Mouse (Mus musculus) neural tube, embryonic 14.5 days (tissue): ENCODE data around the gene Gm5155. TPM values are rescaled to one million over a fixed set of nuclear protein-coding genes. Genes with fewer than 3 reads are reported as not detected.
"Not testable (repeated sequence)": the region's sequence is repeated elsewhere in the genome, so short reads cannot be mapped to it uniquely, and the experiment has no call there.

Experiments used
- ATAC-seq: fragments of 200-750 bp; cut with Nextera tagmentation; 2 replicates; pipeline ENCODE4 v1.8.0; 2017; ENCODE audit warnings: low read depth, mild to moderate bottlenecking, moderate TSS enrichment, moderate library complexity
- H3K27ac ChIP-seq: fragments of 300-500 bp; sonication (generic); 2 replicates; pipeline ENCODE4 v1.5.1; 2014; ENCODE audit warnings: low read depth, mild to moderate bottlenecking, control low read depth, low read length, moderate library complexity, mixed read lengths
- H3K27me3 ChIP-seq: fragments of 300-500 bp; sonication (generic); 2 replicates; pipeline ENCODE4 v1.6.1; 2014; ENCODE audit warnings: low read length; ENCODE audit not compliant: control insufficient read depth, insufficient read depth
- H3K36me3 ChIP-seq: fragments of 300-500 bp; sonication (generic); 2 replicates; pipeline ENCODE4 v1.6.1; 2014; ENCODE audit warnings: low read length, mixed read lengths; ENCODE audit not compliant: control insufficient read depth, insufficient read depth
- H3K4me1 ChIP-seq: fragments of 300-500 bp; sonication (generic); 2 replicates; pipeline ENCODE4 v1.6.1; 2014; ENCODE audit warnings: low read length; ENCODE audit not compliant: control insufficient read depth, insufficient read depth
- H3K4me2 ChIP-seq: fragments of 300-500 bp; sonication (generic); 2 replicates; pipeline ENCODE4 v1.6.1; 2014; ENCODE audit warnings: mild to moderate bottlenecking, low read depth, low read length, control low read depth
- H3K4me3 ChIP-seq: fragments of 300-500 bp; sonication (generic); 2 replicates; pipeline ENCODE4 v1.5.1; 2014; ENCODE audit warnings: low read depth, low read length, control low read depth, mixed read lengths
- H3K9ac ChIP-seq: fragments of 300-500 bp; sonication (generic); replicated peaks from 2 replicates; pipeline ENCODE4 v1.6.1; 2014; ENCODE audit warnings: low read depth, mild to moderate bottlenecking, control low read depth, low read length, mixed read lengths
- H3K9me3 ChIP-seq: fragments of 300-500 bp; sonication (generic); 2 replicates; pipeline ENCODE4 v1.6.1; 2016; ENCODE audit warnings: low read length; ENCODE audit not compliant: control insufficient read depth
- WGBS: fragments of 180-500 bp; shearing (Covaris S2); extraction: QIAGEN DNeasy Blood & Tissue Kit; methylation state at CpG from one replicate; pipeline ENCODE4 v1.1.7; 2014; 5-methylcytosine and 5-hydroxymethylcytosine counted together
- polyA plus RNA-seq: library from polyadenylated mRNA; unstranded; fragments of >200 nt; fragmentation: Nextera tagmentation; extraction: Ambion mirVana; gene quantifications from 2 replicates; pipeline ENCODE4 v1.2.1, GENCODE M21; 2014

Gm5155 gene
- polyA plus RNA-seq: not detected in 2 replicates

DNA sequence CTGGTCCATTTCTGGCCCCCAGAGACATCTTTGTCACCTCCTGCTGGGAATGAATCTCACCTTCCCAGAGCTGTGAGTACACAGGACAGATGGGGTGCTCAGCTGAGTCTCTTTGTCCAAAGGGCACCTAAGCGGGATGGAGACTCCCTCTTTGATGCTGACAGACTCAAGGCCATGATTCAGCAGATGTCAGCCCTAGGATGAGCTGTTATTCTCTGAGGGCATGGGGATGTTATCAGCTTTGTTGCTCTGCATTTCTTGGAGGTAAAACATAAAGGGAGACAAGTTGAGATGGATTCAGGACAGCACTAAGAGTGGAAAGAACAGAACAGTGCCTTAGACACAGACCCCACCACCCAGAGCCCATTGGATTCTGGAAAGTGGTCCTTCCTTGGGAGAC, at the start of gene Gm5155:
Gm5155 (plus strand) TSS at position 301 of the 400 bp plus-strand sequence.
- Histone ChIP-seq H3K4me3 (no peak within 1 kb of the TSS), H3K27ac (no peak within 1 kb of the TSS), H3K9me3 (peaks cover 7% of the 10 kb centered on the region), H3K36me3 (no peaks in the 10 kb centered on the region), H3K9ac (no peak within 1 kb of the TSS), H3K4me1 (no peaks in the 10 kb centered on the region), H3K4me2 (no peak within 1 kb of the TSS), H3K27me3 (no peaks in the 10 kb centered on the region)
- no peak for ATAC-seq
- 78% methylated on average over 1 of the region's 1 CpGs for whole genome bisulfite sequencing

DNA sequence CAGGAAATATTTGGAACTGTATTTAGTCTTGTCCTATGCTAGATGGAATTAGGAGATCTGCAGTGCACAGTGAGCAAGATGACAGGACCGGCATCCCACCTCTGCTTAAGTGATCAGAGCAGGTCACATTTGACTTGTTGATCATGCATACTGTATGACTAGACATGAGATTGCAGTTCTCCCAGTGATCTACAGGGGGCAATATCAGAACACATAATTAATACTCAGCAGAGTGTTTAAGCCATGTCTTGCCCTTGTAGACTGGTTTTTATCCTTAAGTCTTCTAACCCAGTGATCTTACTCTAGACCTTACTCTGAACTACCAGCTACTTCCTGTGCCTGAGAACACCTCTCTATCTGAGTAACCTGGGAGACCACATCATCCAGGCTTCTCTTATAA, 791 bp upstream of the Gm5155 start:
- no peak for ATAC-seq
- Histone ChIP-seq H3K9me3 (peaks cover 7% of the 10 kb centered on the region), H3K36me3 (no peaks in the 10 kb centered on the region), H3K4me2 (no peak overlapping the region), H3K27ac (no peak overlapping the region), H3K4me1 (no peaks in the 10 kb centered on the region), H3K9ac (no peak overlapping the region), H3K4me3 (no peak overlapping the region), H3K27me3 (no peaks in the 10 kb centered on the region)
- WGBS: 86% methylated on average over 1 of the region's 1 CpGs

DNA sequence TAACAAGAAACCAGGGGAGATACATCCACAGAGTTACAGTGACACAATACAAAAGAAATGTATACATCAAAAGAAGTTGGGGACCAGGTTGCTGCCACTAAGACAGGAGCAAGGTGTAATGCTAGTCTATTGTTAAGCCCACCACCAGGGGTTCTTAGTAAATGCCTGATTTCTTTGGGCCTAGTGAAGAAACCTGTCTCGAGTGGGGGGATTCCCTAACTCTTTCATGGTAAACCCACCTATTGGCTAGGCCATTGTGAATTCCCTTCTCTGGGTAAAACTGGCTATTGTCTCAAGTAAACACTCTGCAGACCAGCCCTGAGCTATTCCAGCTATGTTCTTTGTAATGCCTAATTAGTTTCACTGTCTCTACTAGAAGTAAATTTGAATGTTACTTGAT, 23.8 kb downstream of the Gm5155 start:
- not testable (repeated sequence) for H3K27ac ChIP-seq, H3K36me3 ChIP-seq, H3K4me1 ChIP-seq, H3K27me3 ChIP-seq, H3K4me3 ChIP-seq, H3K9ac ChIP-seq, H3K9me3 ChIP-seq, ATAC-seq, H3K4me2 ChIP-seq
- 85% methylated on average over 1 of the region's 1 CpGs for WGBS

DNA sequence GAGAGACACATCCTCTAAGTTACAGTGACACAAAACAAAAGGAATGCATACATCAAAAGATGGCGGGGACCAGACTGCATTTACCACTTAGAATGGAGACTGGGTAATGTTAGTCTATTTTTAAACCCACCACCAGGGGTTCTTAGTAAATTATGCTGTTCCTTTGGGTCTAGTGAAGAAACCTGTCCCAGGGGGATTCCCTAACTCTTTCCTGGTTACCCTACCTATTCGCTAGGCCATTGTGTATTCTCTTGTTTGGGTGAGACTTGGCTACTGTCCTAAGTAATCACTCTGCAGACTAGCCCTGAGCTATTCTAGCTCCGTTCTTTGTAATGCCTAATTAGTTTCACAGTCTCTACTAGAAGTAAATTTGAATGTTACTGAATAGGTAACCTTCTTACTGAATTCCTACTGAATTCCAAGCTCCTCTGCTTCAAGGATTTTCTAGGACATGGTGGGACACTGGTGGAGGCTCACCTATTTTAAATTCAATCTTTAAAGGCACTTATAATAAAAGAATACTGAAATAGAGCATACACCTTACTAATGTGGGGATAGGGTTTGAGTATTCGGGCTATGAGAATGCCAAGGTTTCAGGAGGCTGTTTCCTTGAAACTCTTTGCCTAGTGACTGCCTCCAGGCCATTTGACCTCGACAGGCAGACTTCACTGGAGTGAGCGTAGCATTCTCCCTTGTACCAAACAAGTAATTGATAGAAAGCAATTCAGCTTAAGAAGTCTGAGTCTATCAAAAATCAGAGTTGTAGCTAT, 31.8 kb downstream of the Gm5155 start:
- H3K4me1 ChIP-seq: no peaks in the 10 kb centered on the region
- no peak for ATAC-seq
- H3K9me3 ChIP-seq: no peaks in the 10 kb centered on the region; the same call in 1 of the 2 replicates
- H3K4me3 ChIP-seq: no peak overlapping the region
- no peak overlapping the region for H3K27ac ChIP-seq
- H3K4me2 ChIP-seq: no peak overlapping the region
- no peak overlapping the region for H3K9ac ChIP-seq
- no peaks in the 10 kb centered on the region for H3K27me3 ChIP-seq
- WGBS: 75% methylated on average over 6 of the region's 6 CpGs
- no peaks in the 10 kb centered on the region for H3K36me3 ChIP-seq

Other genes with a start within 250 kb of the Gm5155 start
- gene Ceacam5, start 158.5 kb upstream of the Gm5155 start, polyA plus RNA-seq: not detected in 2 replicates
- not detected in 2 replicates for gene Ceacam14, start 59.1 kb upstream of the Gm5155 start, polyA plus RNA-seq
- not detected in 2 replicates for gene Ceacam11, start 100.4 kb downstream of the Gm5155 start, polyA plus RNA-seq
- gene Ceacam13, start 138.1 kb downstream of the Gm5155 start, polyA plus RNA-seq: not detected in 2 replicates
- not detected in 2 replicates for gene Ceacam12, start 194.2 kb downstream of the Gm5155 start, polyA plus RNA-seq